Mouse (Mus musculus) testis, adult 2 months (tissue): ENCODE data around the gene Rin3. TPM values are rescaled to one million over a fixed set of nuclear protein-coding genes. Genes with fewer than 3 reads are reported as not detected.

ENCODE experiments used
- H3K27ac ChIP-seq: fragments of 200-500 bp; 2 replicates; pipeline ENCODE4 v1.5.1; 2012; ENCODE audit warnings: low read depth, low read length; ENCODE audit not compliant: control insufficient read depth, insufficient read depth
- H3K27me3 ChIP-seq: fragments of 200-500 bp; 2 replicates; pipeline ENCODE4 v1.6.1; 2012; ENCODE audit warnings: mild to moderate bottlenecking, low read length, moderate library complexity; ENCODE audit not compliant: control insufficient read depth, insufficient read depth
- H3K36me3 ChIP-seq: fragments of 200-500 bp; 2 replicates; pipeline ENCODE4 v1.6.1; 2012; ENCODE audit warnings: mild to moderate bottlenecking, low read length; ENCODE audit not compliant: control insufficient read depth, insufficient read depth
- H3K4me1 ChIP-seq: fragments of 200-500 bp; 2 replicates; pipeline ENCODE4 v1.6.1; 2012; ENCODE audit warnings: low read length; ENCODE audit not compliant: control insufficient read depth, insufficient read depth
- H3K4me3 ChIP-seq: fragments of 200-500 bp; 2 replicates; pipeline ENCODE4 v1.5.1; 2012; ENCODE audit warnings: low read depth, mild to moderate bottlenecking, low read length, moderate library complexity, mixed read lengths; ENCODE audit not compliant: control insufficient read depth
- CTCF ChIP-seq: fragments of 200-500 bp; IDR thresholded peaks from 2 replicates; pipeline ENCODE4 v1.5.1; 2012; ENCODE audit warnings: low read depth, mild to moderate bottlenecking, inconsistent platforms, low read length, moderate library complexity; ENCODE audit not compliant: control insufficient read depth, insufficient read depth, insufficient replicate concordance
- POLR2A ChIP-seq: fragments of 200-500 bp; IDR thresholded peaks from 2 replicates; pipeline ENCODE4 v1.6.1; 2012; ENCODE audit warnings: low read depth, mild to moderate bottlenecking, inconsistent platforms, low read length, moderate library complexity; ENCODE audit not compliant: control insufficient read depth
- polyA plus RNA-seq: library from polyadenylated mRNA; depleted of rRNA; stranded (reverse); fragments of >200 nt; gene quantifications from 2 replicates; pipeline ENCODE4 v1.2.3, GENCODE M21; 2012; rRNA removed

The Rin3 gene
- polyA plus RNA-seq, 1 experiment: 2.4 TPM

- peak overlapping the region; percentile 50 for H3K27ac ChIP-seq
- H3K27me3 ChIP-seq: no peaks in the 10 kb centered on the region
- TF ChIP-seq CTCF: no peak
- TF ChIP-seq POLR2A: no peak
- H3K4me3 ChIP-seq: peak overlapping the region; percentile 87
- no peaks in the 10 kb centered on the region for H3K36me3 ChIP-seq
- H3K4me1 ChIP-seq: peaks cover 2% of the 10 kb centered on the region
These were observed 156.3 kb downstream of the Rin3 start for GRCm38 (mm10) chr12:102438983-102439631.

DNA sequence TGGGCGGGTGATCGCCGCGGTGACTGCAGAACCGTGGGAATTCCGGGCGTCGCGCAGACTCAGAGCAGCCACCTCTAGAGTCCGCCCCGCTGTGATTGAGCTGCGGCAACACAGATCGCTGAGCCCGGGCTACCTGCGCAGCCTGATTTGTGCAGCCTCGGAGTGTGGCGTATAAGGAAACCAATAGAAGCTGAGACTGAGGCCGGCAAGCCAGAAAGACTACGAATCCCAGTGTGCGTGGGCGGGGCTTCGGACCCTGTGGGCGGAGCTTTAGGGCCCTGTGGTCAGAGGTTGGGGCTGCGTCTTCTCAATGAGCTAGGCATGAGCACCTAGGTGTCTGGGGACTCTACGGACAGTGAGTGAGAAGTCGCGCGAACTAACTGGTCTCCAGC, 156.8 kb downstream of the Rin3 start, which contains the start of gene Lgmn:
TSS of gene Lgmn (minus strand) at position 182 of the 392 bp plus-strand sequence.
- H3K27ac ChIP-seq: peak within 1 kb of the TSS; percentile 50
- H3K4me3 ChIP-seq: peak within 1 kb of the TSS; percentile 87
- peaks cover 2% of the 10 kb centered on the region for H3K4me1 ChIP-seq
- TF ChIP-seq POLR2A (peak; percentile 57; the same call in 1 of the 2 replicates), CTCF (no peak)
- H3K27me3 ChIP-seq: no peaks in the 10 kb centered on the region
- no peaks in the 10 kb centered on the region for H3K36me3 ChIP-seq

Other genes with a start within 250 kb of the Rin3 start
- 0.19 and 0.32 TPM in 2 replicates for gene Slc24a4, start 154.3 kb upstream of the Rin3 start, polyA plus RNA-seq
- gene Lgmn, start 156.8 kb downstream of the Rin3 start, polyA plus RNA-seq: 34.9 and 39.5 TPM in 2 replicates
- gene Golga5, start 186.1 kb downstream of the Rin3 start, polyA plus RNA-seq: 32.4 and 32.5 TPM in 2 replicates